24 mouse cellular contexts compared by ENCODE assay signal in genomic region chr15:92304221-92304620, GRCm38 (mm10).
A peak's percentile ranks its signal among the peaks of the same experiment; 100 is the strongest.
DNase-seq lines count a peak whose midpoint lies in the region; ATAC-seq lines count a peak whose summit lies in the region.
"Had no signal": no experiment of that assay in that cellular context is flagged by ENCODE, and none has a peak within 500 bp of the region (broad histone marks: within the 10 kb centered on the region; RNA-seq: fewer than 3 reads in every experiment).

No protein-coding gene starts in this region.

- H3K27ac ChIP-seq in embryonic facial prominence, embryonic 14.5 days (replicated peaks; ENCODE audit: low read depth, low read length): no peak overlapping the region
- no peak overlapping the region for H3K27ac ChIP-seq in embryonic facial prominence, embryonic 10.5 days (replicated peaks)
- H3K27ac ChIP-seq: embryonic facial prominence, embryonic 12.5 days; forebrain, embryonic 10.5 days; forebrain, embryonic 13.5 days; hindbrain, embryonic 10.5 days; hindbrain, embryonic 13.5 days; intestine, embryonic 15.5 days had no signal

- H3K4me3 ChIP-seq in embryonic facial prominence, embryonic 14.5 days (ENCODE audit: low read depth, low read length): no peak overlapping the region
- H3K4me3 ChIP-seq in embryonic facial prominence, embryonic 10.5 days: no peak overlapping the region
- H3K4me3 ChIP-seq: embryonic facial prominence, embryonic 12.5 days; erythroblast, embryonic 14.5 days; forebrain, embryonic 10.5 days; forebrain, embryonic 13.5 days; hindbrain, embryonic 10.5 days; hindbrain, embryonic 13.5 days; intestine, embryonic 15.5 days had no signal

- 0 out of 2 replicates have a peak, but pooled peaks cover 4% of the 10 kb centered on the region for H3K4me1 ChIP-seq in embryonic facial prominence, embryonic 14.5 days (ENCODE audit: control insufficient read depth, insufficient read depth, low read length)
- no peaks in the 10 kb centered on the region for H3K4me1 ChIP-seq in embryonic facial prominence, embryonic 10.5 days
- H3K4me1 ChIP-seq: embryonic facial prominence, embryonic 12.5 days; forebrain, embryonic 13.5 days; hindbrain, embryonic 10.5 days; hindbrain, embryonic 13.5 days; intestine, embryonic 15.5 days had no signal

- WGBS in embryonic facial prominence, embryonic 14.5 days: 72% methylated on average over 5 of the region's 5 CpGs
- WGBS in embryonic facial prominence, embryonic 10.5 days: 88% methylated on average over 5 of the region's 5 CpGs

- H3K9me3 ChIP-seq in embryonic facial prominence, embryonic 14.5 days (ENCODE audit: control insufficient read depth, low read length): no peaks in the 10 kb centered on the region
- no peaks in the 10 kb centered on the region for H3K9me3 ChIP-seq in embryonic facial prominence, embryonic 10.5 days
- H3K9me3 ChIP-seq: embryonic facial prominence, embryonic 12.5 days; forebrain, embryonic 10.5 days; forebrain, embryonic 13.5 days; hindbrain, embryonic 10.5 days; hindbrain, embryonic 13.5 days; intestine, embryonic 15.5 days had no signal

- H3K9ac ChIP-seq in embryonic facial prominence, embryonic 14.5 days (ENCODE audit: low read depth, low read length): no peak overlapping the region
- H3K9ac ChIP-seq: embryonic facial prominence, embryonic 12.5 days; forebrain, embryonic 13.5 days; hindbrain, embryonic 13.5 days; intestine, embryonic 15.5 days had no signal

- peak; percentile 4 for DNase-seq in embryonic facial prominence, embryonic 14.5 days (ENCODE audit: low spot score)
- DNase-seq in embryonic facial prominence, embryonic 10.5 days (ENCODE audit: low spot score): no peak
- DNase-seq in right cerebral cortex, adult 18-20 months: peak; percentile 16
- no peak for DNase-seq in right cerebral cortex, postnatal 14 days
- DNase-seq in gonadal fat pad, adult 2 months (ENCODE audit: low read depth): peak; percentile 12
- DNase-seq in testis, postnatal 14 days (ENCODE audit: low spot score): no peak
- DNase-seq: adrenal gland, adult 8-10 months; adrenal gland, postnatal 25 days; cerebellum, adult 18-20 months; cerebellum, adult 9-10 months; cerebellum, postnatal 14 days; gastrocnemius, postnatal 25 days; heart, postnatal 36 days had no signal

- H3K36me3 ChIP-seq in embryonic facial prominence, embryonic 14.5 days (ENCODE audit: control insufficient read depth, insufficient read depth, low read length): no peaks in the 10 kb centered on the region
- no peaks in the 10 kb centered on the region for H3K36me3 ChIP-seq in embryonic facial prominence, embryonic 10.5 days (replicated peaks)
- H3K36me3 ChIP-seq: embryonic facial prominence, embryonic 12.5 days; forebrain, embryonic 10.5 days; hindbrain, embryonic 10.5 days; hindbrain, embryonic 13.5 days; intestine, embryonic 15.5 days had no signal

- ATAC-seq in embryonic facial prominence, embryonic 14.5 days (ENCODE audit: low read depth): no peak
- ATAC-seq: activated CD4-positive, CD25-positive, alpha-beta regulatory T cell, adult 4 months; forebrain, embryonic 13.5 days; forebrain, embryonic 16.5 days; hindbrain, embryonic 16.5 days; intestine, embryonic 15.5 days had no signal

- H3K4me2 ChIP-seq in embryonic facial prominence, embryonic 14.5 days (ENCODE audit: low read depth, low read length): no peak overlapping the region
- H3K4me2 ChIP-seq: embryonic facial prominence, embryonic 12.5 days; forebrain, embryonic 13.5 days; heart, embryonic 11.5 days; hindbrain, embryonic 13.5 days; intestine, embryonic 15.5 days had no signal

- no peaks in the 10 kb centered on the region for H3K27me3 ChIP-seq in embryonic facial prominence, embryonic 14.5 days (replicated peaks; ENCODE audit: control insufficient read depth, insufficient read depth, low read length)
- H3K27me3 ChIP-seq in embryonic facial prominence, embryonic 10.5 days (replicated peaks; ENCODE audit: low read depth, poor library complexity, severe bottlenecking): no peaks in the 10 kb centered on the region
- H3K27me3 ChIP-seq: embryonic facial prominence, embryonic 12.5 days; forebrain, embryonic 13.5 days; hindbrain, embryonic 13.5 days; intestine, embryonic 15.5 days had no signal

Comparison
In these comparisons a context has a peak if more than half of its experiments do, and no peak if none do; other contexts are left out.
1. DNase-seq: peak in embryonic facial prominence, embryonic 14.5 days (single experiment), right cerebral cortex, adult 18-20 months (single experiment) and gonadal fat pad, adult 2 months (single experiment); none in embryonic facial prominence, embryonic 10.5 days (single experiment), right cerebral cortex, postnatal 14 days (single experiment) and testis, postnatal 14 days (single experiment).